Mouse (Mus musculus) C2C12 (cell line): Measurements from ENCODE around the gene Ppp1r14a.

Source experiments
- CEBPB ChIP-seq: IDR thresholded peaks from one replicate; pipeline ENCODE4 v1.6.1; 2011; ENCODE audit warnings: low read depth, mild to moderate bottlenecking, control low read depth, moderate library complexity
- CTCF ChIP-seq: IDR thresholded peaks from one replicate; pipeline ENCODE4 v1.5.1; 2011; ENCODE audit not compliant: control insufficient read depth, insufficient read depth, insufficient read length
- FOSL1 ChIP-seq: IDR thresholded peaks from one replicate; pipeline ENCODE4 v1.8.0; 2011; ENCODE audit warnings: mild to moderate bottlenecking, low read length; ENCODE audit not compliant: poor library complexity, insufficient read depth, severe bottlenecking
- MAX ChIP-seq: IDR thresholded peaks from one replicate; pipeline ENCODE4 v1.6.1; 2011; ENCODE audit warnings: mild to moderate bottlenecking, control low read depth
- MYOD1 ChIP-seq: IDR thresholded peaks from one replicate; pipeline ENCODE4 v1.6.1; 2011; ENCODE audit warnings: low read depth; ENCODE audit not compliant: control insufficient read depth, insufficient read length
- MYOG ChIP-seq: IDR thresholded peaks from one replicate; pipeline ENCODE4 v1.6.1; 2011; ENCODE audit not compliant: control insufficient read depth, insufficient read length; ENCODE audit errors: extremely low read depth
- USF1 ChIP-seq: IDR thresholded peaks from one replicate; pipeline ENCODE4 v1.6.1; 2011; ENCODE audit warnings: low read depth, mild to moderate bottlenecking, control low read depth, moderate library complexity

DNA sequence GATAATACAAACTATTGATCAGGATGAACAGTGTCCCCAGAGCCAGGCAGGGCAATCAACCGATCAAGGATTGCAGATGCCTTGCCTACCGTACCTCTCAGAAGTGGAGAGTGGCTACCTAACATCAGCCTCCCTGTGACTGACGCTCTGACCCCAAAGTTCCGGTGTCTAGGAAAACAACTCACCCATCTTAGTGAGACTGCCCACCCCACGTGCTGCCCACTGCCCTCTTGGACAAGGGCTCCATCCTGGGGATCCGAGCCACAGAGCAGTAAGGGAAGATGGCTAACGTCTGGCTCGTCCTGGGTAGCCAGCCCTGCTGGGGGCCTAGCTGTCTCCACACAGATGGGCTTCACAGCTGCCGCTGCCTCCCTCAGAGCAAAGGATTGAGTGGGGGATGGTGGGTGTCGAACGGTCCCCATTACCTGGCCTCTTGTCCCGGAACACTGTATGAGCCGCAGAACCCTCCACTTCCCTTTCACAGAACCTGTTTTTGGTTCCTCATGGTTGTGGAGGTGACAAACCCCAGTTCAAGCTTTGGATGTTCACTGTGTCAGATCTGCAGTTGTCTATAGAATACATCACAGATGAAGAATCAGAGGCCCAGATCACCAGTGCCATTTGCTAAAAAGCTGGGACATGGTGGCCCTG is 5.1 kb downstream of the Ppp1r14a start:
- TF ChIP-seq CTCF (no peak), MYOG (no peak), FOSL1 (no peak), MYOD1 (no peak), MAX (no peak), CEBPB (no peak), USF1 (no peak)
